Mouse (Mus musculus): ENCODE results near the gene Gm20388. TPM values are rescaled to one million over a fixed set of nuclear protein-coding genes. Genes with fewer than 3 reads are reported as not detected.

Gm20388 gene
- total and polyA plus RNA-seq, 2 experiments from 2014 or later = 51.3 TPM; not detected in 1

DNA sequence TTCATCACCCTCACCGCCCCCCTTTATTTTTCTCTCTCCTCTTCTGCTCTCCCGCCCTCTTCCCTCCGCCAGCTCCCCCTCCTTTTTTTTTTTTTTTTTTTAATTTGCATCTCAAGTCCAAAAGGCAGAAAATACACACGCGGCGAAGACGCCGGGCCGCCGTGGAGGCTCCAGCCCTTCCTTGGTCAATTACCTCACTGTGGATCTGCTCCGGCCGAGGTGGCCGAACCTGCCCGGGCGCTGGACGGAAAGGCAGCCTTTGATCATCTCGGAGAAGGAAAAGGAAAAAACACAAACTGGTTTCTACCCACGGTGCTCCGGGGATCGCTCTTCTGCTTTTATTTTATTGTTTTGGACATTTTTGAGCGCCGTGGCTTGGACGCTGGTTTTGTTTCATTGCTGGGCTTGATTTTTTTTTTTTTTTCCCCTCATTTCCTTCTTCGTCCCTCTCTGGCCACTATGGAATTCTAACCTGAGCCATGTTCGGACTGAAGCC is 578.0 kb downstream of the Gm20388 start:
- H3K36me3 ChIP-seq (ENCODE audit: insufficient read depth) = no peaks in the 10 kb centered on the region
- H3K4me1 ChIP-seq (ENCODE audit: insufficient read depth) = peaks cover 49% of the 10 kb centered on the region
- H3K9ac ChIP-seq = peak overlapping the region; percentile 84
- ATAC-seq = no peak
- H3K27me3 ChIP-seq (ENCODE audit: insufficient read depth, low read length) = no peaks in the 10 kb centered on the region
- 1% methylated on average over 24 of the region's 25 CpGs for WGBS
- peak overlapping the region; percentile 91 for H3K4me2 ChIP-seq (ENCODE audit: low read depth)
- peak overlapping the region; percentile 99 for H3K27ac ChIP-seq (ENCODE audit: low read depth, low read length)
- peak overlapping the region; percentile 85 for H3K4me3 ChIP-seq (ENCODE audit: low read depth, low read length)
- DNase-seq = no peak
- no peak for TF ChIP-seq CTCF (IDR thresholded peaks at IDR 0.05; ENCODE audit: low read depth)
- H3K9me3 ChIP-seq (ENCODE audit: low read length) = no peaks in the 10 kb centered on the region

DNA sequence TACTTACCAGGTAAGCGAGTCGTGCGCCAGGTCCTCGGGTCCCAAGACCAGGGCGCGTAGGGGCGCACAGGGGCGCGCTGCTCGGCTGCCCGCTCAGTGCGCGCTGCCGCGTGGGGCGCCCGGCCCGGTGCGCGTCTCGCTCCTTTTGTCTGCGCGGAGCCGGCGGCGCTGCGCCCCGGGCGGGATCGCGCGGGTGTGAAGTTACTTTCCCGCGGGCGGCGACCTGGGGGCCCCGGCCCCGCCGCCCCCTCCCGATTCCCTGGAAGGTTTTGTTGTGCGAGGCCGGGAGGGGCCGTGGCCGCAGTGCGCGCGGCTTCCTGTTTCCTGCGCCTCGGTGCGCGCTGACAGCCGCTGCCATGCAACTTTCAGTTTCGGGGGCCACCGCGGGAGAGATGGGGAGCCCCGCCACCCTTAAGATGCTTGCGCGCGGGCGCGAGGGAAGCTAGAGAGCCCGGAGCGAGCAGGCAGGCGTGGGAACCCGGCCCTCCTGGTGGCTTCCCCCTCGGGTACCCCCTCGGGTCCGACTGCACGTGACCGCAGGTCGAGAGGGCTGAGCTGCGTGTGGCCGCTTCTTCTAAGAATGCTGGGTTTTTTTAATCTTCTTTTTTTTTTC is 578.6 kb downstream of the Gm20388 start:
- Histone ChIP-seq H3K4me1 (ENCODE audit: insufficient read depth) (peaks cover 46% of the 10 kb centered on the region), H3K27ac (ENCODE audit: low read depth, low read length) (peak overlapping the region; percentile 99), H3K36me3 (ENCODE audit: insufficient read depth) (no peaks in the 10 kb centered on the region), H3K9me3 (ENCODE audit: low read length) (no peaks in the 10 kb centered on the region), H3K4me2 (ENCODE audit: low read depth) (peak overlapping the region; percentile 91), H3K9ac (peak overlapping the region; percentile 84), H3K4me3 (ENCODE audit: low read depth, low read length) (peak overlapping the region; percentile 85), H3K27me3 (ENCODE audit: insufficient read depth, low read length) (no peaks in the 10 kb centered on the region)
- DNase-seq (peak; percentile 65), ATAC-seq (no peak)
- TF ChIP-seq CTCF (IDR thresholded peaks at IDR 0.05; ENCODE audit: low read depth) = no peak
- WGBS = under 1% methylated on average over 73 of the region's 73 CpGs

GRCm38 (mm10) chr8:120489771-120490281 is 579.2 kb downstream of the Gm20388 start:
- peaks cover 44% of the 10 kb centered on the region for H3K4me1 ChIP-seq (ENCODE audit: insufficient read depth)
- no peak for TF ChIP-seq CTCF (IDR thresholded peaks at IDR 0.05; ENCODE audit: low read depth)
- peak overlapping the region; percentile 84 for H3K9ac ChIP-seq
- H3K9me3 ChIP-seq (ENCODE audit: low read length) = no peaks in the 10 kb centered on the region
- H3K27ac ChIP-seq (ENCODE audit: low read depth, low read length) = peak overlapping the region; percentile 99
- H3K27me3 ChIP-seq (ENCODE audit: insufficient read depth, low read length) = no peaks in the 10 kb centered on the region
- peak overlapping the region; percentile 85 for H3K4me3 ChIP-seq (ENCODE audit: low read depth, low read length)
- 11% methylated on average over 15 of the region's 15 CpGs for WGBS
- H3K36me3 ChIP-seq (ENCODE audit: insufficient read depth) = no peaks in the 10 kb centered on the region
- no peak for ATAC-seq
- DNase-seq = no peak
- peak overlapping the region; percentile 91 for H3K4me2 ChIP-seq (ENCODE audit: low read depth)

DNA sequence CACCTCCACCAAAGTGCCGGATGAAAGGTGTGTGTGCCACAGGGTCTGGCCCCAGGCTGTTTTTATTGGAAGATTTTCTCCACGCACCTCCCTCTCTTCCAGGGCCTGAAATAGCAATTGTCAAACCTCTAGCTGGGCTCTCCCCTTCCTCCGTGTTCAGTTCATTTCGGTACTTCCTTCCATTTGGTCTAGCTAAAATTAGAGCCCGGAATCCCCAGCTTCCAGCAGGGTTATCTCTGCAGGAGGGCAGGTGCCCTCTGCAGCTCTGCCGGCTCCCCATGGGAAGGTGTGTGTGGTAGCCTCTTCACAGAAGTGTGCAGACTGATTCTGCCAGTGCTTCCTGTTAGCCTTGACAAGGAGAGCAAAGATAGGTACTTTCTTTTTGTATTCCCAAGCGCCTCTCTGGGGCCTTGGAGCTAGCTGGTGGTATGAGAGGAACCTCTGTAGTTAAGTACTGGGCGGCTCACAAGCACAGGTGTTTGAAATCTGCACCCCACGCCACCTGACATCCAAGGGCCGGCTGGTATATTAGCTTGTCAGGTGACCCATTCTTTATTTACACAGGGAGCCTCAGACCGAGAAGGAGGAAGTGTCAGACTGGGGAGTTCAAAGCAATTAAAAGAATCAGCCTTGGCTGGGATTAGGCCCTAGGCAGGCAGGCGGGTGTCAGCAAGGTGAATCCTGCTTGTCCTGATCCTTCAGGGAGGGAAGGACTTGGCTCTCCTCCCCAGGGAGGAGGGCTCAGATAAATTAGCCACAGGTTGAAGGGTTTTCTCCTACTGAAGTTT is 579.9 kb downstream of the Gm20388 start:
- no peak for TF ChIP-seq CTCF (IDR thresholded peaks at IDR 0.05; ENCODE audit: low read depth)
- ATAC-seq (no peak), DNase-seq (no peak)
- Histone ChIP-seq H3K4me1 (ENCODE audit: insufficient read depth) (peaks cover 45% of the 10 kb centered on the region), H3K9ac (peak overlapping the region; percentile 84), H3K4me3 (ENCODE audit: low read depth, low read length) (peak overlapping the region; percentile 85), H3K27ac (ENCODE audit: low read depth, low read length) (peak overlapping the region; percentile 99), H3K27me3 (ENCODE audit: insufficient read depth, low read length) (no peaks in the 10 kb centered on the region), H3K4me2 (ENCODE audit: low read depth) (peak overlapping the region; percentile 91), H3K36me3 (ENCODE audit: insufficient read depth) (no peaks in the 10 kb centered on the region), H3K9me3 (ENCODE audit: low read length) (no peaks in the 10 kb centered on the region)
- WGBS = 16% methylated on average over 12 of the region's 12 CpGs

GRCm38 (mm10) chr8:120491166-120491793 is 580.6 kb downstream of the Gm20388 start:
- Histone ChIP-seq H3K27me3 (ENCODE audit: insufficient read depth, low read length) (no peaks in the 10 kb centered on the region), H3K27ac (ENCODE audit: low read depth, low read length) (no peak overlapping the region), H3K4me3 (ENCODE audit: low read depth, low read length) (peak overlapping the region; percentile 85), H3K4me1 (ENCODE audit: insufficient read depth) (peaks cover 38% of the 10 kb centered on the region), H3K9ac (peak overlapping the region; percentile 84), H3K36me3 (ENCODE audit: insufficient read depth) (no peaks in the 10 kb centered on the region), H3K4me2 (ENCODE audit: low read depth) (peak overlapping the region; percentile 91), H3K9me3 (ENCODE audit: low read length) (no peaks in the 10 kb centered on the region)
- 61% methylated on average over 5 of the region's 5 CpGs for WGBS
- DNase-seq (no peak), ATAC-seq (no peak)
- 0 out of 2 replicates have a peak, but pooled peaks have one; percentile 4 for TF ChIP-seq CTCF (IDR thresholded peaks at IDR 0.05; ENCODE audit: low read depth)

- no peaks in the 10 kb centered on the region for H3K36me3 ChIP-seq (ENCODE audit: insufficient read depth)
- H3K4me1 ChIP-seq (ENCODE audit: insufficient read depth) = peaks cover 36% of the 10 kb centered on the region
- peak overlapping the region; percentile 28; the same call in 1 of the 2 replicates for H3K9ac ChIP-seq
- no peak for ATAC-seq
- no peaks in the 10 kb centered on the region for H3K27me3 ChIP-seq (ENCODE audit: insufficient read depth, low read length)
- TF ChIP-seq CTCF (IDR thresholded peaks at IDR 0.05; ENCODE audit: low read depth) = no peak
- no peak overlapping the region for H3K27ac ChIP-seq (ENCODE audit: low read depth, low read length)
- DNase-seq = no peak
- peak overlapping the region; percentile 85 for H3K4me3 ChIP-seq (ENCODE audit: low read depth, low read length)
- H3K9me3 ChIP-seq (ENCODE audit: low read length) = no peaks in the 10 kb centered on the region
- H3K4me2 ChIP-seq (ENCODE audit: low read depth) = peak overlapping the region; percentile 91
- 45% methylated on average over 14 of the region's 14 CpGs for WGBS
Observed at GRCm38 (mm10) chr8:120492193-120492880, 581.7 kb downstream of the Gm20388 start.

Data from forebrain, postnatal 0 days (tissue).